14 mouse cellular contexts compared by ENCODE assay signal in the genomic region with DNA sequence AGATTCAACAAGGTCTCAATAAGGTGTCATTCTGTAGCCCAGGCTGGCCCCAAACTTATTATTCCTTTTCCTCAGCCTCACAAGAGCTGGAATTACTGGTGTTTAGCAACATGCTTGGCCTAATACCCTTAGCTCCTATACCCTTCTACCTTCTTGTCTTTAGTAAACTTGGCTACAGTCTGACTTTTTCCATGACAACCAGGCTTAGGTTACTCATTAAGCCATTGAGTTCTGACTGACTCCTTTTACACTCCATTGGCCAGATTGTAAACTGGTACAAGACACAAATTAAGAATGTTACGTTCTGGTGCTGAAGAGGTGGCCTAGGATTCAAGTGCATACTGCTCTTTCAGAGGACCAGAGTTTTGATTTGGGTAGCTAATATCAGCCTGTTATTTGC. TPM values are rescaled to one million over a fixed set of nuclear protein-coding genes. Genes with fewer than 3 reads are reported as not detected.
"Had no signal": no experiment of that assay in that cellular context is flagged by ENCODE, and none has a peak within 500 bp of the region (broad histone marks: within the 10 kb centered on the region; RNA-seq: fewer than 3 reads in every experiment).

No protein-coding gene starts in this region.

- ATAC-seq: intestine, embryonic 16.5 days; midbrain, embryonic 15.5 days had no signal

- H3K9me3 ChIP-seq: hindbrain, embryonic 15.5 days; limb, embryonic 10.5 days; lung, embryonic 15.5 days; megakaryocyte, embryonic 14.5 days; midbrain, embryonic 15.5 days; neural tube, embryonic 12.5 days had no signal

- H3K27me3 ChIP-seq: lung, embryonic 15.5 days; megakaryocyte, embryonic 14.5 days; midbrain, embryonic 15.5 days; neural tube, embryonic 12.5 days had no signal

- H3K36me3 ChIP-seq: hindbrain, embryonic 15.5 days; limb, embryonic 10.5 days; lung, embryonic 15.5 days; midbrain, embryonic 15.5 days; neural tube, embryonic 12.5 days had no signal

- H3K9ac ChIP-seq: hindbrain, embryonic 15.5 days; lung, embryonic 15.5 days; midbrain, embryonic 15.5 days; neural tube, embryonic 12.5 days had no signal

- DNase-seq: lung, postnatal 14 days; right cerebral cortex, postnatal 4 days; spleen, adult 18-20 months; thymus, adult 18-20 months; thymus, postnatal 14 days had no signal

- H3K4me3 ChIP-seq: hindbrain, embryonic 15.5 days; limb, embryonic 10.5 days; lung, embryonic 15.5 days; midbrain, embryonic 15.5 days; neural tube, embryonic 12.5 days had no signal

- H3K4me1 ChIP-seq: hindbrain, embryonic 15.5 days; neural tube, embryonic 12.5 days had no signal

- H3K4me2 ChIP-seq: hindbrain, embryonic 15.5 days; lung, embryonic 15.5 days; midbrain, embryonic 11.5 days; midbrain, embryonic 15.5 days; neural tube, embryonic 12.5 days had no signal

- H3K27ac ChIP-seq: hindbrain, embryonic 15.5 days; limb, embryonic 10.5 days; lung, embryonic 15.5 days; macrophage; midbrain, embryonic 15.5 days; neural tube, embryonic 12.5 days had no signal

RNA-seq across cellular contexts. Expression of a gene that starts 49.6 kb away (rescaled TPM):
- polyA plus RNA-seq: macrophage had no signal
